Mouse (Mus musculus): ENCODE data around the gene Trrap. TPM values are rescaled to one million over a fixed set of nuclear protein-coding genes. Genes with fewer than 3 reads are reported as not detected.

Gene Trrap
- polyA plus RNA-seq, 1 experiment from 2014 or later, result 65.2 TPM

- 0 out of 2 replicates have a peak, but pooled peaks have one; percentile 23 for ATAC-seq (ENCODE audit: insufficient number of reproducible peaks, insufficient read depth, low FRiP score, low read depth)
- Histone ChIP-seq H3K4me1 (ENCODE audit: control insufficient read depth in 2 of 2, insufficient read depth in 2 of 2, low read length in 2 of 2) (no peaks in the 10 kb centered on the region), H3K9me3 (ENCODE audit: control insufficient read depth, low read length) (no peaks in the 10 kb centered on the region), H3K27me3 (ENCODE audit: control insufficient read depth, insufficient read depth, low read length) (no peaks in the 10 kb centered on the region), H3K27ac (replicated peaks in 1 of 2; ENCODE audit: control insufficient read depth in 1 of 2, insufficient read depth in 1 of 2, low read depth in 2 of 2, low read length in 2 of 2) (no peak overlapping the region), H3K4me3 (ENCODE audit: control insufficient read depth in 1 of 2, insufficient read depth in 1 of 2, low read depth in 1 of 2, low read length in 2 of 2) (no peak overlapping the region), H3K4me2 (ENCODE audit: low read length) (no peak overlapping the region), H3K9ac (ENCODE audit: low read length) (no peak overlapping the region), H3K36me3 (ENCODE audit: control insufficient read depth, insufficient read depth, low read length) (peaks cover 100% of the 10 kb centered on the region)
- WGBS, result 81% methylated on average over 4 of the region's 4 CpGs
Observed at GRCm38 (mm10) chr5:144829631-144830030, 62.1 kb downstream of the Trrap start.

- Histone ChIP-seq H3K4me1 (ENCODE audit: control insufficient read depth in 2 of 2, insufficient read depth in 2 of 2, low read length in 2 of 2) (no peaks in the 10 kb centered on the region), H3K36me3 (ENCODE audit: control insufficient read depth, insufficient read depth, low read length) (peaks cover 100% of the 10 kb centered on the region), H3K4me2 (ENCODE audit: low read length) (no peak overlapping the region), H3K9me3 (ENCODE audit: control insufficient read depth, low read length) (no peaks in the 10 kb centered on the region), H3K9ac (ENCODE audit: low read length) (no peak overlapping the region), H3K27me3 (ENCODE audit: control insufficient read depth, insufficient read depth, low read length) (no peaks in the 10 kb centered on the region), H3K4me3 (ENCODE audit: control insufficient read depth in 1 of 2, insufficient read depth in 1 of 2, low read depth in 1 of 2, low read length in 2 of 2) (no peak overlapping the region), H3K27ac (replicated peaks in 1 of 2; ENCODE audit: control insufficient read depth in 1 of 2, insufficient read depth in 1 of 2, low read depth in 2 of 2, low read length in 2 of 2) (no peak overlapping the region)
- no peak for ATAC-seq (ENCODE audit: insufficient number of reproducible peaks, insufficient read depth, low FRiP score, low read depth)
- WGBS, result 84% methylated on average over 9 of the region's 9 CpGs
Observed at GRCm38 (mm10) chr5:144831840-144832469, 64.4 kb downstream of the Trrap start.

- Histone ChIP-seq H3K9me3 (ENCODE audit: control insufficient read depth, low read length) (no peaks in the 10 kb centered on the region), H3K27me3 (ENCODE audit: control insufficient read depth, insufficient read depth, low read length) (no peaks in the 10 kb centered on the region), H3K4me2 (ENCODE audit: low read length) (no peak overlapping the region), H3K4me1 (ENCODE audit: control insufficient read depth in 2 of 2, insufficient read depth in 2 of 2, low read length in 2 of 2) (no peaks in the 10 kb centered on the region), H3K27ac (replicated peaks in 1 of 2; ENCODE audit: control insufficient read depth in 1 of 2, insufficient read depth in 1 of 2, low read depth in 2 of 2, low read length in 2 of 2) (no peak overlapping the region), H3K4me3 (ENCODE audit: control insufficient read depth in 1 of 2, insufficient read depth in 1 of 2, low read depth in 1 of 2, low read length in 2 of 2) (no peak overlapping the region), H3K9ac (ENCODE audit: low read length) (no peak overlapping the region), H3K36me3 (ENCODE audit: control insufficient read depth, insufficient read depth, low read length) (peaks cover 100% of the 10 kb centered on the region)
- WGBS, result 87% methylated on average over 3 of the region's 3 CpGs
- ATAC-seq (ENCODE audit: insufficient number of reproducible peaks, insufficient read depth, low FRiP score, low read depth), result no peak
Observed at GRCm38 (mm10) chr5:144836100-144836499, 68.6 kb downstream of the Trrap start.

GRCm38 (mm10) chr5:144845352-144845751 lies 77.8 kb downstream of the Trrap start:
- Histone ChIP-seq H3K27me3 (ENCODE audit: control insufficient read depth, insufficient read depth, low read length) (no peaks in the 10 kb centered on the region), H3K36me3 (ENCODE audit: control insufficient read depth, insufficient read depth, low read length) (peaks cover 100% of the 10 kb centered on the region), H3K27ac (replicated peaks in 1 of 2; ENCODE audit: control insufficient read depth in 1 of 2, insufficient read depth in 1 of 2, low read depth in 2 of 2, low read length in 2 of 2) (no peak overlapping the region), H3K9me3 (ENCODE audit: control insufficient read depth, low read length) (no peaks in the 10 kb centered on the region), H3K4me2 (ENCODE audit: low read length) (no peak overlapping the region), H3K4me1 (ENCODE audit: control insufficient read depth in 2 of 2, insufficient read depth in 2 of 2, low read length in 2 of 2) (no peaks in the 10 kb centered on the region), H3K9ac (ENCODE audit: low read length) (no peak overlapping the region), H3K4me3 (ENCODE audit: control insufficient read depth in 1 of 2, insufficient read depth in 1 of 2, low read depth in 1 of 2, low read length in 2 of 2) (no peak overlapping the region)
- 96% methylated on average over 20 of the region's 20 CpGs for WGBS
- no peak for ATAC-seq (ENCODE audit: insufficient number of reproducible peaks, insufficient read depth, low FRiP score, low read depth)

GRCm38 (mm10) chr5:144848735-144849134 lies 81.2 kb downstream of the Trrap start:
- Histone ChIP-seq H3K4me1 (ENCODE audit: control insufficient read depth in 2 of 2, insufficient read depth in 2 of 2, low read length in 2 of 2) (no peaks in the 10 kb centered on the region), H3K27ac (replicated peaks in 1 of 2; ENCODE audit: control insufficient read depth in 1 of 2, insufficient read depth in 1 of 2, low read depth in 2 of 2, low read length in 2 of 2) (no peak overlapping the region), H3K4me2 (ENCODE audit: low read length) (no peak overlapping the region), H3K36me3 (ENCODE audit: control insufficient read depth, insufficient read depth, low read length) (peaks cover 100% of the 10 kb centered on the region), H3K27me3 (ENCODE audit: control insufficient read depth, insufficient read depth, low read length) (no peaks in the 10 kb centered on the region), H3K9me3 (ENCODE audit: control insufficient read depth, low read length) (no peaks in the 10 kb centered on the region), H3K9ac (ENCODE audit: low read length) (no peak overlapping the region), H3K4me3 (ENCODE audit: control insufficient read depth in 1 of 2, insufficient read depth in 1 of 2, low read depth in 1 of 2, low read length in 2 of 2) (no peak overlapping the region)
- ATAC-seq (ENCODE audit: insufficient number of reproducible peaks, insufficient read depth, low FRiP score, low read depth), result no peak
- WGBS, result 79% methylated on average over 5 of the region's 5 CpGs

GRCm38 (mm10) chr5:144849932-144850331 lies 82.4 kb downstream of the Trrap start:
- H3K4me3 ChIP-seq (ENCODE audit: control insufficient read depth in 1 of 2, insufficient read depth in 1 of 2, low read depth in 1 of 2, low read length in 2 of 2), result no peak overlapping the region
- H3K4me2 ChIP-seq (ENCODE audit: low read length), result no peak overlapping the region
- ATAC-seq (ENCODE audit: insufficient number of reproducible peaks, insufficient read depth, low FRiP score, low read depth), result no peak
- H3K36me3 ChIP-seq (ENCODE audit: control insufficient read depth, insufficient read depth, low read length), result peaks cover 100% of the 10 kb centered on the region
- H3K9ac ChIP-seq (ENCODE audit: low read length), result no peak overlapping the region
- H3K27me3 ChIP-seq (ENCODE audit: control insufficient read depth, insufficient read depth, low read length), result no peaks in the 10 kb centered on the region
- H3K4me1 ChIP-seq (ENCODE audit: control insufficient read depth in 2 of 2, insufficient read depth in 2 of 2, low read length in 2 of 2), result no peaks in the 10 kb centered on the region
- WGBS, result 92% methylated on average over 10 of the region's 10 CpGs
- no peaks in the 10 kb centered on the region for H3K9me3 ChIP-seq (ENCODE audit: control insufficient read depth, low read length)
- no peak overlapping the region for H3K27ac ChIP-seq (replicated peaks in 1 of 2; ENCODE audit: control insufficient read depth in 1 of 2, insufficient read depth in 1 of 2, low read depth in 2 of 2, low read length in 2 of 2)

GRCm38 (mm10) chr5:144851820-144852219 lies 84.3 kb downstream of the Trrap start:
- Histone ChIP-seq H3K9ac (ENCODE audit: low read length) (no peak overlapping the region), H3K27me3 (ENCODE audit: control insufficient read depth, insufficient read depth, low read length) (no peaks in the 10 kb centered on the region), H3K27ac (replicated peaks in 1 of 2; ENCODE audit: control insufficient read depth in 1 of 2, insufficient read depth in 1 of 2, low read depth in 2 of 2, low read length in 2 of 2) (no peak overlapping the region), H3K4me3 (ENCODE audit: control insufficient read depth in 1 of 2, insufficient read depth in 1 of 2, low read depth in 1 of 2, low read length in 2 of 2) (no peak overlapping the region), H3K9me3 (ENCODE audit: control insufficient read depth, low read length) (no peaks in the 10 kb centered on the region), H3K4me2 (ENCODE audit: low read length) (no peak overlapping the region), H3K36me3 (ENCODE audit: control insufficient read depth, insufficient read depth, low read length) (peaks cover 100% of the 10 kb centered on the region), H3K4me1 (ENCODE audit: control insufficient read depth in 2 of 2, insufficient read depth in 2 of 2, low read length in 2 of 2) (peaks cover 0 to 2% of the 10 kb centered on the region in 2 experiments; a peak in 2 of 4 replicates)
- WGBS, result 91% methylated on average over 3 of the region's 3 CpGs
- ATAC-seq (ENCODE audit: insufficient number of reproducible peaks, insufficient read depth, low FRiP score, low read depth), result no peak

- Histone ChIP-seq H3K4me3 (ENCODE audit: control insufficient read depth in 1 of 2, insufficient read depth in 1 of 2, low read depth in 1 of 2, low read length in 2 of 2) (no peak overlapping the region), H3K36me3 (ENCODE audit: control insufficient read depth, insufficient read depth, low read length) (peaks cover 99% of the 10 kb centered on the region), H3K9me3 (ENCODE audit: control insufficient read depth, low read length) (no peaks in the 10 kb centered on the region), H3K4me2 (ENCODE audit: low read length) (no peak overlapping the region), H3K27ac (replicated peaks in 1 of 2; ENCODE audit: control insufficient read depth in 1 of 2, insufficient read depth in 1 of 2, low read depth in 2 of 2, low read length in 2 of 2) (no peak overlapping the region), H3K27me3 (ENCODE audit: control insufficient read depth, insufficient read depth, low read length) (no peaks in the 10 kb centered on the region), H3K9ac (ENCODE audit: low read length) (no peak overlapping the region), H3K4me1 (ENCODE audit: control insufficient read depth in 2 of 2, insufficient read depth in 2 of 2, low read length in 2 of 2) (peaks cover 0 to 2% of the 10 kb centered on the region in 2 experiments; a peak in 2 of 4 replicates)
- no peak for ATAC-seq (ENCODE audit: insufficient number of reproducible peaks, insufficient read depth, low FRiP score, low read depth)
- WGBS, result 86% methylated on average over 5 of the region's 5 CpGs
Observed at GRCm38 (mm10) chr5:144853931-144854330, 86.4 kb downstream of the Trrap start.

Data from heart, embryonic 14.5 days (tissue).